Mouse (Mus musculus): ENCODE measurements around the gene Dnajc2. TPM values are rescaled to one million over a fixed set of nuclear protein-coding genes. Genes with fewer than 3 reads are reported as not detected.

The Dnajc2 gene
- polyA plus RNA-seq, 1 experiment from 2014 or later: 81.0 TPM

GRCm38 (mm10) chr5:21787186-21788105, 2.4 kb upstream of the Dnajc2 start:
- Histone ChIP-seq H3K4me1 (peaks cover 31% of the 10 kb centered on the region), H3K9ac (peak overlapping the region; percentile 92), H3K27ac (peak overlapping the region; percentile 87), H3K9me3 (replicated peaks) (no peaks in the 10 kb centered on the region), H3K27me3 (no peaks in the 10 kb centered on the region), H3K4me3 (peak overlapping the region; percentile 95), H3K4me2 (replicated peaks) (peak overlapping the region; percentile 79), H3K36me3 (peaks cover 19% of the 10 kb centered on the region; the same call in 1 of the 2 replicates)
- WGBS: 37% methylated on average over 11 of the region's 11 CpGs
- ATAC-seq (ENCODE audit: low FRiP score): no peak

- peak; percentile 82 for ATAC-seq (ENCODE audit: low FRiP score)
- Histone ChIP-seq H3K9me3 (replicated peaks) (no peaks in the 10 kb centered on the region), H3K27me3 (no peaks in the 10 kb centered on the region), H3K4me3 (peak overlapping the region; percentile 95), H3K27ac (peak overlapping the region; percentile 87), H3K4me2 (replicated peaks) (peak overlapping the region; percentile 79), H3K4me1 (peaks cover 31% of the 10 kb centered on the region), H3K36me3 (peaks cover 21% of the 10 kb centered on the region), H3K9ac (peak overlapping the region; percentile 92)
- 2% methylated on average over 49 of the region's 51 CpGs for WGBS
Observed at GRCm38 (mm10) chr5:21786258-21787185, 1.5 kb upstream of the Dnajc2 start.

DNA sequence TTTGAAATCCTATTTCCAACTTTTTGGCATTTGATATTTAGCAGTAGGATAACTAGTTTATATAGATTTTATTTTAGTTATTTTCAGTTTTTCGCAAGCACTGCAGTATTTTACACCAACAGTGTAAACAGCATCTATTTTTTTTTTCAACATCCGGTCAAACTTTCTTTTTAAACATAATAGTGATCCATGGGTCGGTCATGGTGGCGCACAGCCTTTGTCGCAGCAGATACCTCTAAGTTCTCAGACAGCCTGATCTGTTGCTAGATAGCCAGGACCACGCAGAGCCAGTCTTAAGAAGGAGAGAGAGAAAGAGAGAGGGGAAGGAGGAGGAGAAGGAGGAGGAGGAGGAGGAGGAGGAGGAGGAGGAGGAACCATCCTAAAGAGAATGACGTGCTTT, 725 bp upstream of the Dnajc2 start:
- peaks cover 31% of the 10 kb centered on the region for H3K4me1 ChIP-seq
- WGBS: 80% methylated on average over 7 of the region's 7 CpGs
- peak overlapping the region; percentile 96 for H3K4me2 ChIP-seq (replicated peaks)
- H3K4me3 ChIP-seq: peak overlapping the region; percentile 95; the same call in 1 of the 2 replicates
- no peaks in the 10 kb centered on the region for H3K9me3 ChIP-seq (replicated peaks)
- no peak for ATAC-seq (ENCODE audit: low FRiP score)
- H3K9ac ChIP-seq: no peak overlapping the region
- peak overlapping the region; percentile 87; the same call in 1 of the 2 replicates for H3K27ac ChIP-seq
- peaks cover 26% of the 10 kb centered on the region for H3K36me3 ChIP-seq
- no peaks in the 10 kb centered on the region for H3K27me3 ChIP-seq

- Histone ChIP-seq H3K27ac (peak overlapping the region; percentile 82), H3K36me3 (peaks cover 38% of the 10 kb centered on the region), H3K9me3 (replicated peaks) (no peaks in the 10 kb centered on the region), H3K4me1 (peaks cover 28% of the 10 kb centered on the region), H3K4me2 (replicated peaks) (peak overlapping the region; percentile 96), H3K9ac (peak overlapping the region; percentile 88), H3K4me3 (peak overlapping the region; percentile 83), H3K27me3 (no peaks in the 10 kb centered on the region)
- WGBS: under 1% methylated on average over 50 of the region's 51 CpGs
- ATAC-seq (ENCODE audit: low FRiP score): peak; percentile 87
Observed at GRCm38 (mm10) chr5:21784161-21785052, 644 bp downstream of the Dnajc2 start.

GRCm38 (mm10) chr5:21776491-21776890, 8.6 kb downstream of the Dnajc2 start:
- Histone ChIP-seq H3K27me3 (no peaks in the 10 kb centered on the region), H3K4me2 (replicated peaks) (no peak overlapping the region), H3K9ac (no peak overlapping the region), H3K27ac (no peak overlapping the region), H3K4me3 (no peak overlapping the region), H3K9me3 (replicated peaks) (no peaks in the 10 kb centered on the region), H3K36me3 (peaks cover 69% of the 10 kb centered on the region), H3K4me1 (no peaks in the 10 kb centered on the region)
- no peak for ATAC-seq (ENCODE audit: low FRiP score)
- WGBS: 93% methylated on average over 6 of the region's 6 CpGs

- H3K4me3 ChIP-seq: no peak overlapping the region
- H3K36me3 ChIP-seq: peaks cover 60% of the 10 kb centered on the region
- no peak overlapping the region for H3K27ac ChIP-seq
- H3K4me1 ChIP-seq: no peaks in the 10 kb centered on the region
- no peak for ATAC-seq (ENCODE audit: low FRiP score)
- no peaks in the 10 kb centered on the region for H3K9me3 ChIP-seq (replicated peaks)
- no peak overlapping the region for H3K9ac ChIP-seq
- H3K4me2 ChIP-seq (replicated peaks): no peak overlapping the region
- WGBS: 96% methylated on average over 6 of the region's 6 CpGs
- H3K27me3 ChIP-seq: no peaks in the 10 kb centered on the region
Observed at GRCm38 (mm10) chr5:21769841-21770240, 15.2 kb downstream of the Dnajc2 start.

DNA sequence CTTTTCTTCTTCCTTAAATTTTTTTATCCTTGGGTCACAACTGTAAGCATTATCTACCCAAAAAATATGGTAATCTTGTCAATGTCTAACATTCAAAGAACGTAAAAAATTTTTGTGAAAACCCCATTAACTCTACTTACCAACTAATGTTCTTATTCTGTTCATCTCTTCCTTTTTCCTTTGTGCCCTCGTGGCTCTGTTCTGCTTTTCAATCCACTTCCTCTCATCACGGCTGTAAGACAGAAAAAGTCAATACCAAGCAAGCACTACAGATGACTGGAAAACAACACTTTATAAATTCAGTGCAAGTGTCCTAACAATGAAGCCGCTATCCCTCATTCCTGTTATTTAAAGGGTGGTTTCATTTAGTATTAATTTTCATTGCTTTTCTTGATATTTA, 16.5 kb downstream of the Dnajc2 start:
- no peak overlapping the region for H3K9ac ChIP-seq
- H3K4me2 ChIP-seq (replicated peaks): no peak overlapping the region
- H3K27ac ChIP-seq: no peak overlapping the region
- H3K27me3 ChIP-seq: no peaks in the 10 kb centered on the region
- no peak for ATAC-seq (ENCODE audit: low FRiP score)
- peaks cover 62% of the 10 kb centered on the region for H3K36me3 ChIP-seq
- no peaks in the 10 kb centered on the region for H3K9me3 ChIP-seq (replicated peaks)
- WGBS: 92% methylated on average over 4 of the region's 4 CpGs
- H3K4me1 ChIP-seq: no peaks in the 10 kb centered on the region
- H3K4me3 ChIP-seq: no peak overlapping the region

DNA sequence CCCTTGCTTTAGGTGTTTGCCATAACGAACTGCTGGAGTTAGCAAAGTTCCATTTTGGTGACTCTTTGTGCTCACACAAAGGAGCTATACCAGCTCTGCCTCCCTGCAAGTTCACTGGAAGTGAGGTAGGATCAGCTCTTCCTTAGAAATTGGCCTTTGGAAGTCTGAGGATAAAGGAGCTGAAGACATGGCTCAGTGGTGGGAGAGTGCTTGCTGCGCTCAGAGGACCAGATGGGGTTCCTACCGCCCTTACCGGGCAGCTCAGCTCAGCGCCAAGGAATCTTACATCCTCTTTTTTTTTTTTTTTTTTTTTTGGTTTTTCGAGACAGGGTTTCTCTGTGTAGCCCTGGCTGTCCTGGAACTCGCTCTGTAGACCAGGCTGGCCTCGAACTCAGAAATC, 39.1 kb downstream of the Dnajc2 start:
- H3K27me3 ChIP-seq: no peaks in the 10 kb centered on the region
- 89% methylated on average over 8 of the region's 8 CpGs for WGBS
- no peak overlapping the region for H3K9ac ChIP-seq
- H3K36me3 ChIP-seq: peaks cover 94% of the 10 kb centered on the region
- no peak overlapping the region for H3K27ac ChIP-seq
- ATAC-seq (ENCODE audit: low FRiP score): no peak
- H3K4me3 ChIP-seq: no peak overlapping the region
- H3K4me1 ChIP-seq: no peaks in the 10 kb centered on the region
- no peaks in the 10 kb centered on the region for H3K9me3 ChIP-seq (replicated peaks)
- H3K4me2 ChIP-seq (replicated peaks): no peak overlapping the region

DNA sequence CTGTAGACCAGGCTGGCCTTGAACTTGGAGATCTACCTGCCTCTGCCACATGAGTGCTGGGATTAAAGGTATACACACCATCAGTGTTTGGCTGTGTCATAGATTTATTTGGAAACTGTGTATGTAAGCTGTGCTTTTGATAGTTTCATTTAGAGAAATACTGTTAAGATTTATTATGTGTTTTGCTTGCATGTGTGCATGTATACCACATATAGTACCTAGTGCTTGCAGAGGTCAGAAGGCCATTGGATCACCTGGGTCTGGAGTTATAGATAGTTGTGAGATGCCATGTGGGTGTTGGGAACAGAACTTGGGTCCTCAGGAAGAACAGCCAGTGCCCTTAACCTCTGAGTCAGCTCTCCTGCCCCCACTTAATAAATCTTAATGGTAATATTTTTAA, 40.4 kb downstream of the Dnajc2 start:
- H3K9ac ChIP-seq: no peak overlapping the region

GRCm38 (mm10) chr5:21743606-21744005, 41.4 kb downstream of the Dnajc2 start:
- Histone ChIP-seq H3K4me3 (no peak overlapping the region), H3K9me3 (replicated peaks) (no peaks in the 10 kb centered on the region), H3K4me1 (peaks cover under 1% of the 10 kb centered on the region), H3K27ac (no peak overlapping the region), H3K9ac (no peak overlapping the region), H3K27me3 (no peaks in the 10 kb centered on the region), H3K4me2 (replicated peaks) (no peak overlapping the region), H3K36me3 (peaks cover 89% of the 10 kb centered on the region)
- ATAC-seq (ENCODE audit: low FRiP score): no peak
- 96% methylated on average over 10 of the region's 10 CpGs for WGBS

More for the DNA sequence above, 40.4 kb downstream of the Dnajc2 start:
- ATAC-seq (ENCODE audit: low FRiP score): no peak
- Histone ChIP-seq H3K36me3 (peaks cover 91% of the 10 kb centered on the region), H3K9me3 (replicated peaks) (no peaks in the 10 kb centered on the region), H3K27ac (no peak overlapping the region), H3K27me3 (no peaks in the 10 kb centered on the region), H3K4me1 (no peaks in the 10 kb centered on the region), H3K4me2 (replicated peaks) (no peak overlapping the region), H3K4me3 (no peak overlapping the region)

DNA sequence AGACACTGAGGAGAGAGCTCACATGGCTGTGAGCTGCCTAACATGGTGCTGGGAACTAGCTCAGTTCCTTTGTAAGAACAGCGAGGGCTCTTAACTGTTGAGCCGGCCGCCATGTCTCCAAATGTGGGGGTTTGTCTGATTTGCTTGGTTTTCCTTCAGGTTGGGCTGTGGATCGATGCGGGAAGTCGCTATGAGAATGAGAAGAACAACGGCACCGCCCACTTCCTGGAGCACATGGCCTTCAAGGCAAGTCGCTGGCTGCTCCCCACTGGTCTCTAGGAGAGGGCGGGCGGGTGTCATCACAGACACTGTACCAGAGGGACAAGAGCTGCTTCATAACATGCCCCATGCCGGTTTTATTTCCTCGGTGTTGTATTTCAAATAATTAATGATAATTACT, 45.2 kb downstream of the Dnajc2 start:
- no peak overlapping the region for H3K4me2 ChIP-seq (replicated peaks)
- H3K36me3 ChIP-seq: peaks cover 56% of the 10 kb centered on the region
- 92% methylated on average over 13 of the region's 13 CpGs for WGBS
- H3K9me3 ChIP-seq (replicated peaks): no peaks in the 10 kb centered on the region
- H3K4me1 ChIP-seq: peaks cover 12% of the 10 kb centered on the region
- no peak overlapping the region for H3K27ac ChIP-seq
- ATAC-seq (ENCODE audit: low FRiP score): no peak
- H3K4me3 ChIP-seq: no peak overlapping the region
- H3K27me3 ChIP-seq: no peaks in the 10 kb centered on the region
- H3K9ac ChIP-seq: no peak overlapping the region
